Mouse (Mus musculus) G1E (cell line): ENCODE results near the gene Ttll9.

Experiments used
- CTCF ChIP-seq: IDR thresholded peaks from 2 replicates; pipeline ENCODE4 v1.5.1; 2012; ENCODE audit warnings: low read depth, low read length, inconsistent platforms, mixed read lengths
- GATA1 ChIP-seq: IDR thresholded peaks from 2 replicates; pipeline ENCODE4 v1.6.1; 2012; ENCODE audit warnings: borderline replicate concordance, low read length, inconsistent platforms, mixed read lengths
- GATA2 ChIP-seq: IDR thresholded peaks from 2 replicates; pipeline ENCODE4 v1.6.1; 2012; ENCODE audit warnings: low read depth, low read length, inconsistent platforms, borderline replicate concordance
- TAL1 ChIP-seq: conservative IDR thresholded peaks from 2 replicates; pipeline ENCODE4 v1.6.1; 2012; ENCODE audit warnings: low read depth, low read length, inconsistent platforms, mixed read lengths

- TF ChIP-seq CTCF (no peak), GATA1 (no peak), TAL1 (no peak), GATA2 (no peak)
These were observed 23.3 kb downstream of the Ttll9 start for GRCm38 (mm10) chr2:152985582-152985981.
